Mouse (Mus musculus) lung, postnatal 25 days (tissue): ENCODE measurements around the gene Chrnb2.

Source experiments
- DNase-seq: peaks from one replicate; pipeline ENCODE4 v3.0.0; 2022; ENCODE audit warnings: low spot score

Chrnb2 gene

DNA sequence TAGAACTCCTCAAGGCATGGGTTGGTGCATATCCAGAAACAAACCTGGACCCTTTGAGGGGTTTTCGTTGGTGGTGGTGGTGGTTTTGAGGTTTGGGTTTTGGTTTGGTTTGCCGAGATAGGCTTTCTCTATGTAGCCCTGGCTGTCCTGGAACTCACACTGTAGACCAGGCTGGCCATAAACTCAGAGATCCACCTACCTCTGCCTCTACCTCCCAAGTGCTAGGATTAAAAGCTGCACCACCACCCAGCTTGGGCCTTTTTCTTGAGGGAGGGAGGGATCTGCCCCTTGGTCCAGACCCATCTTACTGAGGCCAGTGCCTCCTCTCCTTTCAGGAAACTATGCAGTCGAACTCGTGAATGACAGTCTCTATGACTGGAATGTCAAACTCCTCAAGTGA, 15.7 kb upstream of the Chrnb2 start:
- no peak for DNase-seq

DNA sequence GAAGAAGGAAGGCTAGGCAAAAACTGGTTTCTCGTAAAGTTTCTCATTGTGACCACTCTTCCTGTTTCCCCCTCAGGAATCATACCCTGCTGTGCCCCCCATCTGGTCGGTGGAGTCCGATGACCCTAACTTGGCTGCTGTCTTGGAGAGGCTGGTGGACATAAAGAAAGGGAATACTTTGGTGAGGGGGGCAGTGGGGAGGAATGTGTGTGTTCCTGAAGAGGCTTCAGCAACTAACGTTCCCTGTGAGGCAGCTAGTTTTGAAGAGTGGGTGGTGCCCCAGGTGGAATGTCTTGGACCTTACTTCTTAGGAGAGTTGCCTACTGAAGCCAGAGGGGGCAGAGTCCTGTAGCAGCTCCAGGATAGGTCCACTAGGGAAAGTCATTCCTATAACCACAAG, 11.6 kb upstream of the Chrnb2 start:
- DNase-seq: no peak

DNA sequence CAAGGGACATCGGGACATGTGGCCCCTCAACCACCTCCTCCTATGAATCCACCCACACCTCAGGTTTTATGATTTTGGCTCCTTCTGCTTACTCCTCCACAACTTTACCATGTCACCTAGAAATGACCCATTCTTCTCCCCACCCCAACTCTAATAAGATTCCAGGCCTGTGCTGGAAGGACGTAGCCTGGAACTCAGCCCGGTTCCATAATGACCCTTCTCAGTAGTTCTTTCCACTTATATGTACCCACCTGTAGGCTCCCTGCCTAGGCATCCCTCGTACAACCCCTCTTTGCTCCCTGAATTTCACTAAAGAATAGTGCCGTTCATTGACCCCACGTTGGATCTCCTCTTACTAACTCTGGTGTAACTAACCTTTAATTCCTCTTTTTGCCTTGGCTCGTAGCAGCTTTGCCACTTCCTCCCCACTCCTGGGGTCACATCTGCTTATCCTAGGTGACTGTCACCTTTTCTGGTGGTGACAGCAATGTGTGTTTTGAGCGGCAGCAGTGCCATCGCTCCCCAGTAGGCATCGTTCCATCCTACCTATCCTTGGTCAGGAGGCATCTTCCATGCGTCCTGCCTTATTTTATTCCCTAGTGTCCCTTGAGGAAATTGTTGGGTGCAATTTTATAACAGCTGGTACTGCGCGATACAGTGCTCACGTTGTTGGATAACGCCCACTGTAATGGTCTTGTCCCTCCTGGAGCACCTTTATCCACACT, 10.0 kb upstream of the Chrnb2 start:
- no peak for DNase-seq

DNA sequence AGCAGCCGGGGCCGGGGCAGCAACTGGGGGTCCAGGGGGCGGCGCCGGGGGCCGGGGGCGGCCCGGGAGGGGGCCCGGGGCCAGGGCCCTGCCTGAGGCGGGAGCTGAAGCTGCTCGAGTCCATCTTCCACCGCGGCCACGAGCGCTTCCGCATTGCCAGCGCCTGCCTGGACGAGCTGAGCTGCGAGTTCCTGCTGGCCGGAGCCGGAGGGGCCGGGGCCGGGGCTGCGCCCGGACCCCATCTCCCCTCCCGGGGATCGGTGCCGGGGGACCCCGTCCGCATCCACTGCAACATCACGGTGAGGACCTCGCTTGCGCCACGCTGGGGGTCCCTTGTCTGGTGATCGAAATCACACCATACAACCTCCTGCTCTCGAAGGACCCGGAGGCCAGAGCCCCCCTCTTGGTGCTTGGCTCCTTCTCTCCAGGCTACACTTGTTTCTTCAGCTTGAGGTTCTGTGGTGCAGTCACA, 9.3 kb upstream of the Chrnb2 start:
- DNase-seq: no peak

DNA sequence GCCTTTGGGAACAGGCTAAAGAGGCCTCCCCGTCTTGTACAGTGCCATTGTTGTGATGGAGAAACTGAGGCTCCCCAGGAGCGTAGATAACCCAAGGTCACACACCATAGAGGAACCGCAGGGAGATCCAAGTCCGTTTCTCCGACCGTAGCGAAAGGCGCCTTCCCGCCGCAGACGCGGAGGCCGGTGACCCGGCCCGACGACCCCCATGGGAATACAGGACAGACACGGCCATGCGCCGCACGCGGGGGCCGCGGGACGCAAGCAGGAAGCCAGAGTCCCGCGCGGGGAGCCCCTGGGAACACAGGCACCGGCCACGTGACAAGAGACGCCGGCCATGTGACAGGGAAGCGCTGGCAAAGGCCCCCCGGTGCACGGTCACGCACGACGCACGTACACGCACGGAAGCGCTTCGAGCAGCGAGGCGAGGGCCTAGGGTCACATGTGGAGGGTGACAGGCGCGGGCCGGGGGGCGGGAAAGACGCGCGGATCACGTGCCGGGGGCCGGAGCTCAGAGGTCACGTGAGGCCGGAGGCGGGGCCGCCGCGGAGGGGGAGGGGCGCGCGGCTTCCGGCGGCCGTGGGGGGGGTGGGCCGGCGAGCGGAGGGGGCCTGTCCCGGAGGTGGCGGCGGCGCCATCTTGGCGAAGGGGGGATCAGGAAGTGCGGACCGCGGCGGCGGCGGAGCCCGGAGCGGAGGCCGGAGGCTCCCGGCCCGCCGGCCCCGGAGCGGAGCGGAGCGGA, 8.7 kb upstream of the Chrnb2 start, which contains the start of gene Ube2q1:
TSS of gene Ube2q1 (plus strand) at position 649 of the 742 bp plus-strand sequence.
- peak; percentile 96 for DNase-seq

DNA sequence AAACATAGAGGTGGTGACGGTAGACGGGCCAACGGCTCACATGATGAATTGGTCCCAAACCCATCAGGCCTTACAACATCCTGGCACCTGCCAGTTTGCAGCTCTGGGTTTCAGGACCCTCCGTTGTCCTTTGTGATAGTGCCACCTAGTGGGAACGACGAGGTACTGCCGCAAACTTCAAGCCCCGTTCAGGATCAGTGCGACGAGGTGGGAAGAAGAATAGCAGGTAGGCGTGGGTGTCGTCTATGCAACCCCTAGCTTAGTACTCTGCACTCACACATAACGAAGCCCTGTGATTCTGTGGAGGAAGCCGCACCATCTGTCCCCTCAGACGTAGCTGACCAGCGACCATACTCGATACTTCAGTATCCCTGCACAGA, 8.1 kb upstream of the Chrnb2 start:
- peak; percentile 86 for DNase-seq

DNA sequence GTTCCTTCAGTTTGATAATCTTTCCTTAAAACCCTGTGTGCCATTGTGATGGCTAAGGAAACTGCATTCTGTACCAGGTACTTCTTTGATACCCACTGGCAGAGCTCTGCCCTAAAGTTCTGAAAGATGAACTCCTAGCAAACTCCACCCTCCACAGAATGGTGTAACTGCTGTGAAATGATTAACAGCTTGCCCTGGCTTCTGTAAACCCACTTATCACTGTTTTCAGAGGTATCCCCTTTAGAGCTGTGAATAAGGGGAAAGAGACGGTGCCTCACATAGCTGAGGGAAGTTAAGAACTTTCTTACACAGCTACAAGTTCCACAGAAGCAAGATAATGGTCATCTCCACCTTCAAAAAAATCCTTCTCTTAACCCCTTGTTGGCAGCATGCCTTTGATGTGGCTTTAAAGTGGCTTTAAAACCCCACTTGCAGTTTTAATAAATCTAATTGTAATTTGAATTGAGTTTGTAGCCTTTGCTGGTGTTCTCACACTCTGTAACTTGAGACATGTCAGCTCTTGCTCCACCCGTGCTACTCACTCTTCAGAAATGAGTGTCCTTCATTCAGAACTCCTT, 6.1 kb upstream of the Chrnb2 start:
- DNase-seq: no peak

DNA sequence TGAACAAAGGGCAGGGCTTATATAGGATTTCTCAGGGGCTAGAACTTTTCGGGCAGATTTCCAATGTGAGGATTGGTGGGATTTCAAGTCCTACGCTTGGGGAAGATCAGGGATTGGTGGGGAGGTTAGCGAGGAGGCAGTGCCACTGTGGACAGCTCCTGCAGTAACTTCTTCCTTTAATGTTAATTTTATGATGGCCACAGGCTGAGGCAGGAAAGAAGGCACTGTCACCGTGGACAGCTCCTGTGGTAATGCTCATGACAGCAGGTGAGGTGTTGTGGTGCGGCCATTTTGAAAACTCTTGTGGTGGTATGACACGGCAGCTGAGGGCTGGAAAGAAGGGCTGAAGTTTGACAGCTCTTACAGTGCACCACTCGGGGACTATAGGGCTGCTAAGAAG, 5.2 kb upstream of the Chrnb2 start:
- no peak for DNase-seq

DNA sequence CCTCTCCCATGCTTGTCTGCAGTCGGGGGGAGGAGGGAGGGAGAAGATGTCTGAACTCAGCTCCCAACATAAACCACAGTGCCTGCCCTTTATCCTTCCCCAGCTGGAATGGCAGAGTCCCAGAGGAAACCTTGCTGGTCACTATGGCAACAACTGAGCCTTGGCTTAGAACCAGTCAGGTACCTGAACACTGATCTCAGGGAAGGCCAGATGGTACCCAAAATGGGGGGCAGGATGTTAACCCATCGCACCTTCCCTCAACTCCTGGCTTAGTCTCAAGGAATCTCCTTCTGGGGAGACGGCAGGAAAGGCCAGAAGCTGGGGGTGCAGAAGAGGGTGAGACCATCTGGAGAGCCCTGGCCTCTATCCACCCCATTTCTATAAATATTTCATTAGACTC, 4.6 kb downstream of the Chrnb2 start:
- DNase-seq: no peak

DNA sequence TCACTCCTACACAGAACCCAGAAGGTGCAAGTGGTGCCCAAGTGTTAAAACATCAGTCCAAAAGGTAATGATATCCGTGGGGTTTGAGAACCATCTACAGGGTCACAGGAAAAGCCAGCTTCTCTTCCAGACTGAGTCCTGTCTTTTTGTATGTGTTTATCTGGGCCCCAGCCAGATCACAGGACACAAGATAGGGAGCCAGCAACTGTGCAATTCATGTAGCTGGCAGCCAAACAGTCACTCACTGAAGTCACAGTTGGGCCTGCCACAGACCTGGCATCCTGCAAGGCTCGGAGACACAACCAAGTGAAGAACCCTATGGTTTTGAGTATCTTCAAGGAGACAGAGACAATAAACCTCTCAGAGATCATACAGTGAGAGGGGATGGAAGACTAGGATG, 6.6 kb downstream of the Chrnb2 start:
- DNase-seq: no peak

DNA sequence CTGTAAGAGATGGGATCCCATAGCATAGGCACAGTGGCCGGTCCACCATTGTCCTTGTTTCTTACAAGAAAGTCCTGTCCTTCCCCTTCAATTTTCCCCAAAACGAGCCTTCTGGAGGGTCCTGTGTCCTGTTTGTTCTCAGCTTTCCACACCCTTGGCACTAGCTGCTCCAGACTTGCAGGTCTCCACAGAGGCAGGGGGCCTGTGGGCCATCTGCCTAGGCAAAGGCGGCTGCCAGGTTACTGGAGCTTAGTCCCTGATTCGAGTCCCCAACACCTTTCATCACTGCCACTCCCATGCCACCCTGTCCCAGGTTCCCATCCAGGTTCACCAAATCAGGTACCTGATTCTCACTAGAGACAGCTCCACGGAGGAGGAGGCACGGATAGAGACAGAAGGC, 9.1 kb downstream of the Chrnb2 start:
- DNase-seq: no peak

DNA sequence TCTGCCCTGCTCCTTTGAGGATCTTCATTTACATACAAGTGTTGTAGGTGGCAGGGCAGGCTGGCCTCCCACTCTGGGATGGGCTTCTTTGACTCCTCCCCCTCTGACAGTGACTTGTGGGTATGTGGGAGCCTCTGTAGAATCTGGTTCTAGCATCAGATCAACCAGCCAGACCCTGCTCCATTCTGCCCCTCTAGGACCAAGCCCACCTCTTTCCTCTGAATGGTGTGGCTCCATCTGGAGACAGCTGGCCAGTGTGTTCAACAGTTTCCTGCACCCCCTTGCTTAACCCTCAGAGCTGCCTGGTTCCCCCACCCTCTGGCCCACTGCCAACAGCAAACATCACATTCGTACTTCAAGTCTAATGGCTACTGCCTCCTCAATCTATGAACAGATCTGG, 12.1 kb downstream of the Chrnb2 start:
- no peak for DNase-seq

DNA sequence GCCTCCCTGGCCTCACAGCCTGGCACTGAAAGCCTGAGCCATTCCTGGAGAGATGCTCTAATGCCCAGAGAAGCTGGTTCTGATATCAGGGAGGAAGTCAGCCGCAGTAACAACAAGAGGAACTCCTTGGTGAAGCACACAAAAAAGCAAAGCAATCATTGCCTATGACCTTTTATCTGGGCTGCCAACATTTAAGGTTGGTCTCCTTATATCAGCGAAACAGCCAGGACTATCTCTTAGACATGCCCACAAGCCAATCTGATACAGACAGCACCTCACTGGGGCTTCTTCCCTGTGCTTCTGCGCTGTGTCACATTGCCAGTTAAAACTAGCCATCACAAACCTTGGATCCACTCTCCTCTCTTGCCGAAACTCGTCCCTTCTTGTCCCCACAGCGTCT, 25.9 kb downstream of the Chrnb2 start:
- no peak for DNase-seq

DNA sequence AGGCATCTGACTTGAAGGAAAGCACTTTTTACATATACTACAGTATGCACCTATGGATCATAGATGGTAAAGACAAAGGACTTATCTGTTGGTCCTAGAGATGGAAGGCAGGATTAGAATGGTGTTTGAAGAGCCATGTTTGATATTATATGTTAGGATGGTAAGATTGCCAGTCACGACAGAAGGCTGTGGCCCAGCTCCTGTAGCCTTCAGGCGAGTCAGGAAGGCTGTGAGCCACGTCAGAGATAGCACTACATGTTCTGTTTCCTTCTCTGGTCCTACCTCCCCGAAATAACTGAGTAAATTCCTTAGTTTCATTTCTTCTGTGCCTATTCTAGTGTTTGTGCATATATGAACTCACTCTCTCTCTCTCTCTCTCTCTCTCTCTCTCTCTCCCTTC, 32.3 kb downstream of the Chrnb2 start:
- DNase-seq: no peak

DNA sequence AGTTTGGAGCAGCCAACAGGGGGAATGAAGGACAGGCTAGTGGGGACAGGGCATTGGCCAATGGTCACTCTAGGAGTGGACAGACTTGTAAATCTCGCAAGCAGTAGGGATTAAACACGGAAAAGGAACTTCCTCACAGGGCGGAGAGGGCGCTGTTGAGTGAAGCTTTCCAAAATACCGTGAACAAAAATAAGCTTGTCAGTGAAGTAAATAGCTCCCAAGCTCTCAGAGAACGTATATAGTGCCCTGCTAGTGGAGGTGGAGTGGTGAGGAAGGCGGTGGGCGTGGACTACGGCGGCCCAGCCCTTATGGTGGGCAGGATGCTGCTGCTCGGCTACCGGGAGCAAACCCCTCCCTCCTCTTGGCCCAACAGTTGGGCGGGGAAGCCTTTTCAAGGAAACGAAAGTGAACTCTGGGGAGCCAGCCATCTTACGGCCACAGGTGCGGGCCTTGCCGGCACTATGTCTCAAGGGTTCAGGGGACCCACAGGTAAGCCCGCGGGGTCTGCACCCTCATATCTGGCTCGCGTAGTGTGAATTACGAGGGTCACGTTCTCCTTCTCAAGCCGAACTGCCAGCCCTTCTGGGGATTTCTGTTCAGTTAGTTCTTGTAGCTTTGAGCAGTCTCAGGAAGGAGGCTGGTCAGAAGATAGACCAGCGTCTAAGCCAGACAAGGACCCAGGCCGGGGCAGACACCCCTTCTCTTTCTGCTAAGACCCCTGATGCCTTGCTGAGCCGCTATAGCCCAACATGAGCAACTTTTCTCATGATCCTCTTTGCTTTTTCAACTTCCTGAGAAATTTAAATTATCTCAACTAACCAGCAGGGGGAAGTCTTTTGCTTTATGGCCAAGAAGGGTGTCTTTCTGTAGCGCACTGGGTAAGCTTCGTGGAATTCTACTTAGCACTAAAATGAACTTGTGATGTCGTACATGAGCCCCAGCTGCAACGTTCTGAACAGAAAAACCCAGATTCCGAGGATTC, 33.8 kb downstream of the Chrnb2 start:
- peak; percentile 96 for DNase-seq

DNA sequence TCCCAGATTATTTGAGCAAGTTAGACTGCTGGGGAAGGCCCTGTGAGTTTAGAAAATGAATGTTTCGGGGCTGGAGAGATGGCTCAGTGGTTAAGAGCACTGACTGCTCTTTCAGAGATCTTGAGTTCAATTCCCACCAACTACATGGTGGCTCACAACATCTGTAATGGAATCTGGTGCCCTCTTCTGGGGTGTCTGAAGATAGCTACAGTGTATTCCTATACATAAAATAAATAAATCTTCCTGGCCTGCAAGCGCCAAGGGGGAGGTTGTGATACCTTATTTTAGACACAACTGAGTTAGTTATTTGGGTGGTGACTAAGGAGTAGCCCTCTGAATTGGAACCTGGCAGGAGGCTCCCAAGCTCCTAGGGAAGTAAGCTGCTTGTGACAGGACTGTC, 35.6 kb downstream of the Chrnb2 start:
- no peak for DNase-seq

DNA sequence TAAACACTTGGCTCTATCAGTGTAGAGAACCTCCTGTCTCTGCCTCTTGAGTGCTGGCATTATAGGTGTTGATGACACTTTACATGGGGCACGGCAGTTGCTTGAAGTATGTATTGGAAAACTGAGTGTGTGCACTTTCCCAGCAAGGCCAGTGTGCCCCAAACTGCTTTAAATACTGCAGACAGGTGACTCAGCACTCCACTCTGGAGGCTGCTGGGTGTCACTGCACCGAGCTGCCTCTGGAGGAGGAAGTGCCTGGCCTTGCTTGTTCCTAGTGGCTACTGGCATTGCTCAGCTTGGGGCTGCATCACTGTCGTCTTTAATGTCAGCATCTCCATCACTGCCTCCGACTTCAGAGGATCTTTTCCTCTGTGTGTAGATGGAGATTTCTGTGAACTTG, 37.4 kb downstream of the Chrnb2 start:
- DNase-seq: peak; percentile 47

DNA sequence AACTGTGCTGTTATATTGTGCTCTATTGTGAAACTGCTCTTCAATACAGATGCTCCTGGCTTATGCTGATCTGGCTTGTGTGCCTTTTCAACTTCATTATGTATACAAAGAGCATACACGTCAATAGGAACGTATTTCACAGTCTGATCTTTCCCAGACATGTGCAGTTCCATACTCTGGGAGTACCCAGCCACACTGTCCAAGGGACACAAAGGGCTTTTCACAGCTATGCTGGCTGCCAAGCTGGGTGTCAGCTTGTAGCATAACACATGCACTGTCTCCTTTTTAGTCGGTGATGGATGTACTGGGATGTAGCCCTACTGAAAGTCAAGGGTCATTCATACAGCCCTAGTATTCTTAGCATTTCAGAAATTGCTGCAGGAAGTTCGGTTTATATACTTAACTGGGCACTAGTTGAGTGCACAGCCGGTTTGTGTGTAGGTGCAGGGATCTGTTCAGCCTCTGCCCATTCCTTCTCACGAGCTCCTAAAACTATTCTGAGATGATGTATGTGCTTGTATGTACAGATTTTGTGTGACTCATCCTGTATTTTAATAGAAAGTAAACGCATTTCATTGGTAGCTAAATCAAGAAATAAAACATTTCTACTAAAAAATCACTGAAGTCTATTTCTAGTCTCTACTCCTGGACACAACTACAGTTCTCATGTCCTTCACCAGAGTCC, 40.9 kb downstream of the Chrnb2 start:
- DNase-seq: no peak

DNA sequence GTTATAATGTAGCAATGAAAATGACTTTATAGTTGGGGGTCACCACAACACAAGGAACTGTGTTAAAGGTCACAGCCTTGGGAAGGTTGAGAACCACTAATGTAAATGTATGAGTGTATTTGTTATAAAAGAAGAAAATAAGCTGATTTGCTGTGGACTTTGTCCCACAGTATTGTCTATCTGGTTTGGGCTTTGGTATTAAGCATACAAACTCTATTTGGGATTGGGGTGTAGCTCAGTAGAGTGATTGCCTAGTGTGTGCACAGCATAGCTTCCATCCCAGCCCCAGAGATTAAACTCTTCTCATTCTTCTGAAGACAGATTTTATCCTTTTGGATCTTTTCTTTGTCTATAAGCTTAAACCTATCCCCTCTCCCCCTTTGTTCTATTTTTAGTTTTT, 42.4 kb downstream of the Chrnb2 start:
- DNase-seq: no peak

DNA sequence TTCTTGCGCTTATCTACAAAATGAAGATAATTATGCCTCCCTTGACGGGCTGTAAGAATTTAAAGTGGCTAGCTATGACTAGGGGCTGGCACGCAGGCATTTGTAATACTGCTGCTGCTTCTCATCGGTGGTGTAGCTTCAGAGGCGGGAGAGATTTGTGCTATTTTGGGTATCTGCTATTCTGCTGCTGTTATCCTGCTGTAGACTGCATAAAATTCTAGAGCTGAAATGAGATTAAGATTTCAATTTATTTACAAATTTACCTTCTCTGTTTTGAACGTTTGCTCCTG, 48.5 kb downstream of the Chrnb2 start:
- no peak for DNase-seq

DNA sequence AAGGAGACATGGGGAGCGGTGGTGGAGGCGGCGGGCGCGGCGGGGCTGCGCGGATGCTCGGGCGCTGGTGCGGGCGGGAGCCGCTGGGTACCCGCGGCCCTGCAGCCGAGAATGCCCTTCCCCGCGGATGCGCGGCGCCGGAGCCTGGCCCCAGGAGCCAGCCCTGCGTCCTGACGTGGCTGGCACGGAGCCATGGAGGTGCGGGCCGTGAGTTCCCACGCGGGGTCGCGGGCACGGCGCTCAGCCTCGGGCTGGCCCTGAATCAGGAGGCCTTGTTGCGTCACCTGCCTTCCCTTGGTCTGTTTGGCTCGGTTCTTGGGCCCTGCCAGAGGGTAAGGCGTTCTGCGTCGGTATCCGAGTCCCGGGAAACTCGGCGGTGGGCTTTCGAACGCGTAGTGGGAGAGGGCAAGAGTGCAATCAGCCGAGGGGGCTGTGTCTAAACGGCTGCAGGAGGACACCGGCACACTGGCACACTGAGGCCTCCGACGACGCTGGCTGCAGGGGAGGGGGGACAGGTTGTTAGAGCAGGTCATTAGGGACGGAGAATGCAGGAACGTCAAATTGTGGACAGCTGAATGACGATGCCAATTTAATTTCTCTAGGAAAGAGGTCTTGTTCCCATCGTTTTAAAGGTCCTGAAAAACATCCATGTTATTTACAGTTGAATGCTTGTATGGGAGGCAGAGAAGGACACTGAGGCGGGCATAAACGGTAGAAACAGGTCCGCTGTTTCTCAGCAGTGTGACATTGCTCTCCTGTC, 49.0 kb downstream of the Chrnb2 start:
- peak; percentile 8 for DNase-seq
